Mouse (Mus musculus): ENCODE results near the gene Cfap43.

DNA sequence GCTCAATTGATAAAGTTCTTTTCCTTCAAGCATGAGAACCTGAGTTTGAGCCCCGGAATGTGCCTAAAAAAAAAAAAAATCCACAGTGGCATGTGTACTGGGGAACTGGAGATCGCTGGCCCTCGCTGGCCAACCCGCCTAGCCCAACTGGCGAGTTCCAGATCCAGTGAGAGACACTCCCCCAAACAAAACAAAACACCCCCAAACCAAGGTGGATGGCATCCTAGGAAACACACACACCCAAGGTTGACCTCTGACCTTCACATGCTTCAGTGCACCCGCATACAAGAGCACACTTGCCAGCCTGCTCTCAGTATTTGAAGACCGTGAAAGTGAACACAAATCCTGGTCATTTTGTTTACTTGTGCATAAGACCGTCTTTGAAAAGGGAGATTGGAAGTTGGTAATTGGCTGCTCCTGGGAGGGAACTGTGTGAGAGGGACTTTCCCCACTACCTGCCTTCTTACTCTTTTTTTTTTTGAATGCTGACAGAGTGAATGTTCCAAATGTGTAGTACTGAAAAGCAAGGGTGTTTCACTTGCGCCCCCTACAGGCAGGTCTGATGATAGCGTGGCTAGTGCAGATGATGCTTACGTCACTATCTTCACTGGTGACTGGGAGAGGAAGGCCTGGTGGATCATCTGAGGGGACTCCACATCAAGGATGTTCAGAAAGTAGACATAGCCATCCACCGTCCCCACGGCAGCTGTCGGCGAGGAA lies 123.9 kb downstream of the Cfap43 start:
- TF ChIP-seq USF1 (IDR thresholded peaks at IDR 0.05; ENCODE audit: low read depth) (no peak), MYOG (IDR thresholded peaks at IDR 0.05; ENCODE audit: control insufficient read depth in 1 of 3, insufficient read depth in 1 of 3, insufficient read length in 2 of 3, low read depth in 2 of 3) (no peak), TCF12 (IDR thresholded peaks at IDR 0.05; ENCODE audit: insufficient read depth, poor library complexity, severe bottlenecking) (no peak), POLR2A (IDR thresholded peaks at IDR 0.05; ENCODE audit: insufficient read length, low read depth) (no peak)
